Mouse (Mus musculus): Measurements from ENCODE around the gene Dnajc28. TPM values are rescaled to one million over a fixed set of nuclear protein-coding genes. Genes with fewer than 3 reads are reported as not detected.
"Not testable (repeated sequence)": the region's sequence is repeated elsewhere in the genome, so short reads cannot be mapped to it uniquely, and the experiment has no call there.

The Dnajc28 gene
- total RNA-seq (2021), result 10 to 100 TPM; 24.4 to 25.9 TPM

DNA sequence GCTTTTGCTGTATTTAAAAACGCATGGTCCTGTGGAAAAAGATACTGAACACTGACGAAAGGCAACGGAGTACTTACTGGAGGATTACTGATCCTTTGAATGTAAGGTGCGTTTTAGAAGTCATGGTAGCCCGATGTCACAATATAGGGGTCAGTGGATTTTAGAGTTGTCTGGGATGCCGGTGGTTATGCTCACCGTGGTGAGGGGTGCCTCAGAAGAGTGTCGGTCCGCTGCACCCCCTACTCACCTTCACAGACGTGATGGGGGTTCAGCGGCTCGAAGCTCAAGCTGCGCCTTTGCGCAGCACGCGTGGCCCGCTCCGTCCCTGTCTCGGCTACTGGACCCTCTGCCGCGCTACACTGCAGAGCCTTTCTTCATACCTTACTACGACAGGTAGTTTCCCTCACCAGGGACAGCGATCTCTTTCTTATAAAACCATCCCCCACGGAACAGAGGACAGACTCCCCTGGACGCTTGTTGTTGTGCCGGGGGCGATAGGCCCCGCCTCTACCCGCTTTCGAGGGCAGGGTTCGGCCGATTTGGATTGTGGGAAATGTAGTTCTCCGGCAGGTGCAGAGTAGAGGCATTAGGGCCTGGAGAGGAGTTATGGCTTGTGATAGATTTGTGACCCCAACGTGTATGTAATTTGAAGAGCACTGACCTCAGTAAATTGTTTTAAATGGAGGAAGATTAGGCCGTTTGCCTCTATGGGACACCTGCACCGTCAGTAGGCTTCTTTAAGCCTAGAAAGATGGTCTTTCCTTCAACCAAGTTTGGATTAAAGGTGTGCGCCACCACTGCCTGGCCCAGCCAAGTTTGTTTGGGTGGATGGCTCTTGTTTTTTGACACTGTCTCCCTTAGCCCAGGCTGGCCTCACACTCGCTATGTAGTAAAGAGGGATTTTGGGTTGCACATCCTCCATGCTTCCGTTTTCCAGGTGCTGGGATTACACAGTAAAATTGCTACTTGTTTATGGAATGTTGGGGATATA, at the start of gene Dnajc28:
Gene Dnajc28, minus strand, starts transcription at position 516 of the 991 bp plus-strand sequence.
- intact Hi-C loops (cut with DNase I), result no loop called here
- DNase-seq (ENCODE audit: low spot score), result peak; percentile 51

DNA sequence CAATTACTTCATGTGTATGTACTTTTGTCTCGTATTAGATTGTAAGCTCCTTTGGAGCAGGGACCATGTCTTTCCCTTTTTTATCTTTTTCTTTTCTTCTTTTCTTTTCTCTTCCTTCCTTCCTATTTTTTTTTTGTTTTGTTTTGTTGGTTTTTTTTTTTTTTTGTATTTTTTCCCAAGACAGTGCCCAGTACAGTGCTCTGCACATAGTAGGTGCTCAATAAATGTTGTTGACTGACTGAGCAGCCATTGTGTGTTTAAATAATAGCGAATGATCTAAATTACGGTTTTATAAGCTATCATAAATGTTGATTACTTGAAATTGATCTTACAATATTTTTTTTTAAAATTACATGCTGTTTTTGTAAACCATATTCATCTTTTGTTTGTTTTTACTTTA, 45.0 kb upstream of the Dnajc28 start:
- intact Hi-C loops (cut with DNase I), result no loop called here
- no peak for DNase-seq (ENCODE audit: low spot score)

DNA sequence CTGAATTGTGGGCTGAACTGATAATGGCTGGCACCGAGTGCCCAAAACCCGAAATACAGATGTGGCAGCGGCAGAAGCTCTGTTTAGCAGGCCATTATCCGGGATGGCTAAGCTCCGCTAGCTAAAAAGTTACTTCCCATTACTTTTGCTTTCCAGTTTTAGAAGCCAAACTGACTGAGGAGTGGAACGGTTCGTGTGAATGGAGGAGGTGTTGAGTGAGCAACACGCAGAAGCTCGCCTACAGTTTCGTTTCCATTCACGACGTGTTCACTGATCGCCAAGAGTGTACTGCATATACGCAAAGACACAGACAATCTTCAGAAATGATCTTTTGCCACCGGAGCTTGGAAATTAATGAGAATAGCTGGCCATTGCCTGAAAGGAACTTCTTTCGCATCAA, 43.5 kb upstream of the Dnajc28 start:
- intact Hi-C loops (cut with DNase I), result no loop called here
- DNase-seq (ENCODE audit: low spot score), result no peak

DNA sequence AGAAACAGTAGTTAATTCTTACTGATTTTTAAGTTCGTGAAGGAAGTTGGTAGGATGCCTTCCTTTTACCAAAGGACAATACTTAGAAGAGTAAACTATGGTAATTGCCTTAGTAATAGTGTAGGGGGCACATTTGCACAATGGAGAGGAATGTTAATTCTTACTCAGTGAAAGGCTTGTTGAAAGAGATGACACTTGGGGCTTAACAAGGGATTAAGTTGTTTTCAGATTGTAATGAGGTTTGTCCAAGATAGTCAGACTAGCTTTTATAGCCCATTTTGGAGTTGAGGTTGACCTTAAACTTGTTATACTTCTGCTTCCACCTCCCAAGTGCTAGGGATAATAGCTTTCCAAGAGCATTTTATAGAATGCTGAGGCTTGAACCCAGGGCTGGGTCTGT, 42.6 kb upstream of the Dnajc28 start:
- intact Hi-C loops (cut with DNase I), result no loop called here
- DNase-seq (ENCODE audit: low spot score), result no peak

DNA sequence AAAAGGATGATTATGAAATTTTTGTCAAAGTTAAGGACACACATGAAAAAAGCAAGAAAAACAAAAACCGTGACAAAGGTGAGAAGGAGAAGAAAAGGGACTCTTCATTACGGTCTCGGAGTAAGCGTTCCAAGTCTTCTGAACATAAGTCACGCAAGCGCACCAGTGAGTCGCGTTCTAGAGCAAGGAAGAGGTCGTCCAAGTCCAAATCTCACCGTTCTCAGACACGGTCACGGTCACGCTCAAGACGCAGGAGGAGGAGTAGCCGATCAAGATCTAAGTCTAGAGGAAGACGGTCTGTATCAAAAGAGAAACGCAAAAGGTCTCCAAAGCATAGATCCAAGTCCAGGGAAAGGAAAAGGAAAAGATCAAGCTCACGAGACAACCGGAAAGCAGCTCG, 41.0 kb upstream of the Dnajc28 start:
- DNase-seq (ENCODE audit: low spot score), result no peak
- intact Hi-C loops (cut with DNase I), result no loop called here

DNA sequence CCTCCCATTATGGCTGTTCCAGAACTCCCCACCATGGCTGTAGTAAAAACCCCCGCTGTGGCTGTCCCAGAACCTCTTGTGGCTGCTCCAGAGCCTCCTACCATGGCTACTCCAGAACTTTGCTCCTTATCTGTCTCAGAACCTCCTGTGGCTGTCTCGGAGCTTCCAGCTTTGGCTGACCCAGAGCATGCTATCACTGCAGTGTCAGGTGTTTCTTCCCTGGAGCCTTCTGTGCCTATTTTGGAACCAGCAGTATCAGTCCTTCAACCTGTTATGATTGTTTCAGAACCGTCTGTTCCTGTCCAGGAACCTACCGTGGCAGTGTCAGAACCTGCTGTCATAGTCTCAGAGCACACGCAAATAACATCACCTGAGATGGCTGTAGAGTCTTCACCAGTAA, 39.6 kb upstream of the Dnajc28 start:
- no peak for DNase-seq (ENCODE audit: low spot score)
- intact Hi-C loops (cut with DNase I), result no loop called here

DNA sequence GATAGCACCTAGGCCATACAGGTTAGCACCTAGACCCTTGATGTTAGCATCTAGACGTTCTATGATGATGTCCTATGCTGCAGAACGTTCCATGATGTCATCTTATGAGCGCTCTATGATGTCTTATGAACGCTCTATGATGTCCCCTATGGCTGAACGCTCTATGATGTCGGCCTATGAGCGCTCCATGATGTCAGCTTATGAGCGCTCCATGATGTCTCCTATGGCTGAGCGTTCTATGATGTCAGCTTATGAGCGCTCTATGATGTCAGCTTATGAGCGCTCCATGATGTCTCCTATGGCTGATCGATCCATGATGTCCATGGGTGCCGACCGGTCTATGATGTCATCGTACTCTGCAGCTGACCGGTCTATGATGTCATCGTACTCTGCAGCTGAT, 38.5 kb upstream of the Dnajc28 start:
- intact Hi-C loops (cut with DNase I), result no loop called here
- no peak for DNase-seq (ENCODE audit: low spot score)

DNA sequence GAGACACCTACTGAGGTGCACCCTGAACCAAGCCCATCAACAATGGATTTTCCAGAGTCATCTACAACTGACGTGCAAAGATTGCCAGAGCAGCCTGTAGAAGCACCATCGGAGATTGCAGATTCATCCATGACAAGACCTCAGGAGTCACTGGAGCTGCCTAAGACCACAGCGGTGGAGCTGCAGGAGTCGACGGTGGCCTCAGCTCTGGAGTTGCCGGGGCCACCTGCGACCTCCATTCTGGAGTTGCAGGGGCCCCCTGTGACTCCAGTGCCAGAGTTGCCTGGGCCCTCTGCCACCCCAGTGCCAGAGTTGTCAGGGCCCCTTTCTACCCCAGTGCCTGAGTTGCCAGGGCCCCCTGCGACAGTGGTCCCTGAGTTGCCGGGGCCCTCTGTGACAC, 36.5 kb upstream of the Dnajc28 start:
- DNase-seq (ENCODE audit: low spot score), result no peak
- intact Hi-C loops (cut with DNase I), result no loop called here

DNA sequence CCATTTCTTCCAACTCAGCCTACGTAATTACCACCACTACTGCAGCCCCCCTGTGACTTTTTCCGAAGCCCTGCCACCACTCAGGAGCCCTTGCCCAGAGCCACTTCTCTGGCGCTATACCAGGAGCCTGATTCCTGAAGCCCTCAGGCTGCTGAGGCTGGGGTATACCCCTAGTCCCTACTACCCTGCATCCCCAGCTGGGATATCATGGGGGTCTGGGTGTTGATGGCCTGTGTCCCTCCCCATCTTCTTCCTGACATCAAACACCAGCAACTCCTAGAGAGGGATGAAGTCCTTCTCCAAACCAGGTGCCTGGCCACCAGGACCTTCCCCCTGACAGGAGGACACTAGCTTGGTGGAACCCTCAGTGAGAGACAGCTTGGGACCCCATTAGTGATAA, 33.4 kb upstream of the Dnajc28 start:
- no peak for DNase-seq (ENCODE audit: low spot score)
- intact Hi-C loops (cut with DNase I), result no loop called here

DNA sequence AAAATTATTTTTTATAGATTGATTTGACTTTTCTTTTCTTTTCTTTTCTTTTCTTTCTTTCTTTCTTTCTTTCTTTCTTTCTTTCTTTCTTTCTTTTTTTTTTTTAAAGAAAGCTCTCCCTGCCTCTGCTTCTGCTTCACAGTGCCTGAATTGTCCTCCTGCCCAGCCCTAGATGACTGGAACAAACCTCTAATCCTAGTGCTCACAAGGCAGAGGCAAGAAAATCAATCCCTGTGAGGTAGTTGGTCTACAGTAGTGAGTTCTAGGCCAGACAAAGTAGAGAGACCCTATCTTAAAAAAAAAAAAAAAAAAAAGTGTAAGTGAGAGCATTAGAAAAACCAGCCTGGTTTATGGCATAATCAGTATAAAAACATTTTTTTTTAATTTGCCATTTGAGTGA, 31.0 kb upstream of the Dnajc28 start:
- DNase-seq (ENCODE audit: low spot score), result no peak
- intact Hi-C loops (cut with DNase I), result loop anchor here (2.0 to 5.0 kb wide), 2 partner anchors 39 to 102 kb away; partner anchors contain the start of genes Donson and Ifngr2

DNA sequence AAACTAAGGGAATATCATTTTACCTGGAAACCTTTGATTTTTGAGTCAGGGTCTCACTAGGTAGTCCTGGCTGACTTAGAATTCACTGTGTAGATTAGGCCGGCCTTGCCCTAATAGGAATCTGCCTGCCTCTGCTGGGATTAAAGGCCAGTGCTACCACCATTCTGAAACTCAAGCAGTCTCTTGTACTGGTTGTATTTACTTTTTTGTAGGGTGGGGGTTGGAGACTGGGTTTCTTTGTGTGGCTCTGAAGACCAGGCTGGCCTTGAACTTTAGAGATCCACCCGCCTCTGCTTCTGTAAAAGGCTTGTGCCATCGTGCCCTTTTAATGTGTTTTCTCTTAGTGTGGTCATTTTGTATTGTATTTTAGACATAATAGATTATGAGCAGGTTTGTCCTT, 30.4 kb upstream of the Dnajc28 start:
- no peak for DNase-seq (ENCODE audit: low spot score)
- intact Hi-C loops (cut with DNase I), result loop anchor here (2.0 to 5.0 kb wide), 2 partner anchors 40 to 102 kb away; partner anchors contain the start of genes Donson and Ifngr2

DNA sequence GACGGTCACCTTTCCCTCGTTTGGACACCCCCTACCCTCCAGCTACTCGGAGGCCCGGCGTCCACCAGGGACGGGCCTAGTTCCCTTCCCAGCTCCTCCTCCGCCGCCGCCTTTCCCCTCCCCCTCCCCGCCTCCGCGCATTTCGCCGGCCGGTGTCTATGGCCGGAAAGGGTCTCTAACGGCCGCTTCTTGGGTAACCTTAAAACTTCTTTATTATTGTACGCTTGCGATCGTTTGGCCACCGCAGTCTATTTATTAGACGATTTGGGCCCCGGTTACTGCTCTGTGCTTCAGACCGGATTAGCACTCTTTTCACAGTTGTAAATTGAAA, 29.4 kb upstream of the Dnajc28 start:
- intact Hi-C loops (cut with DNase I), result loop anchor here (2.0 to 5.0 kb wide), 2 partner anchors 41 to 101 kb away; partner anchors contain the start of genes Donson and Ifngr2
- DNase-seq (ENCODE audit: low spot score), result peak; percentile 59

DNA sequence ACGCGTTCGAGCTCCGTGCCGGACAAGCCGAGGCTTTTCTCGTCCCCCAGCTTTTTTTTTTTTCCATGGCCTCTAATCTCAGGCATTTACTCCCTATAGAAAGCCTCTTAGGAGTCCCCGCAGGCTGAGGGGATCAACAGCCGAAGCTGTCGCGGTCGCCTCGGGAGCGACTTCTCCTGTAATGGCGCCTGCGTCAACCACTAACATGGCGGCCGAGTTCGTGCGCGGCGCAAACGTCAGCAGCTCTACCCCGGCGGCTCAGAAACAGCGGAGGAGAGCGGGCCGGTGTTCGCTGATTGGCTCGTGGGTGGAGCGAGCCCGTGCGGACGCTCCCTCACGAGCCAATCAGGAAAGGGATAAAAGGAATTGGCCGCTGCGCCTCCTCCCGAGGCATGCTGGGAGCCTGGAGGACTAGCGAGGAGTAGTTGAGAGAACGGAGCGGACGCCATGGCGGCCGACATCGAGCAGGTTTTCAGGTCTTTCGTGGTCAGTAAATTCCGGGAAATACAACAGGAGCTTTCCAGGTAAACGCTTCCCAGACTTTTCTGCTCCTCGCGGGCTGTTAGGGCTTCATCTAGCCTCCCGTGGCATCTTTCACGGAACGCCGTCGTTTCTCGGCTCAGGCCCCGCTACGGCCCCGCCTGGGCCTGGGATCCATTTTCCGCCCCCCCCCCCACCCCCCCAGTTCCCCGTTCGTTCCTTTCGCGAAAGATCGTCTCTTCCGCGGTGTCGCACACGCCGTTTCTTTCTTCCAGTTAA, 28.8 kb upstream of the Dnajc28 start, which contains the start of gene Son:
Gene Son, plus strand, starts transcription at position 46 of the 759 bp plus-strand sequence.
- intact Hi-C loops (cut with DNase I), result loop anchor here (2.0 to 5.0 kb wide), 2 partner anchors 41 to 100 kb away; partner anchors contain the start of genes Donson and Ifngr2

DNA sequence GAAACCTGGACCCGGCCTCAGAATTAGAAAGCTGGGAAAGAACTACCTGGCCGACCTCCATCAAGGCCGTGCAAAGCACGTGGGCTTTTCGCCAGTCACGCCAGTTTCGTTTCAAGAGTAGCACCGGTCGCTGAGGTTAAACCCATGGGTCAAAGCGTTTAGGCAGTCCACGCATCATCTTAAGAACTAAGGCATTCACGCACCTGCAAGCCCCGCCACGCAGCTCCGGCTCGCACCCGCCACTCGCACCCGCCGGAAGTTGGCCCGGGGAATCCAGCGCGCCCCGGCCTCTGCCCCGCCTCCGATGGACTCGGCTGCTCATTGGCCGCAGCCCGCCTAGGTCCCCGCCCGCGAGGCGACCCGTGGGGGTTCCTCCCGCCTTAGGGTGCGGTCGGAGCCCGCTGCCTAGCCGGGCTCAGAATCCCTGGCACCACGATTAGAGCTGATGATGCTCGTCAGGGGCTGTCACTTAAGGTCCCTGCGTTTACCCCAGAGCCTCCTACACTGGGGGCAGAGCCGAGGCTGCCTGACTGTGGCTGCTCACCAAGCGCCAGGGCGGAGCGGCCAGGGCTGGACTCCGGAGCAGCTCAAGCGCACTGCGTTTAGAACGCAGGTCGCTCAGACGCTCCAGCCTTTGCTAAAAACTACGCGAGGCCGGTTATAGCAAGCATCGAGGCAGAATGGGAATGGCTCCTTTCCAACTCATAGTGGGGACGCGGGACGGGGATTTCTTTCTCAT, 28.0 kb upstream of the Dnajc28 start, which contains the start of gene Gart:
Gene Gart, minus strand, starts transcription at position 272 of the 739 bp plus-strand sequence.
- intact Hi-C loops (cut with DNase I), result loop anchor here (5.0 kb wide), 1 partner anchor 100 kb away; the partner anchor contains the start of gene Ifngr2
- peak; percentile 93 for DNase-seq (ENCODE audit: low spot score)

More for the DNA sequence above, 28.8 kb upstream of the Dnajc28 start, which contains the start of gene Son:
- peak; percentile 96 for DNase-seq (ENCODE audit: low spot score)

DNA sequence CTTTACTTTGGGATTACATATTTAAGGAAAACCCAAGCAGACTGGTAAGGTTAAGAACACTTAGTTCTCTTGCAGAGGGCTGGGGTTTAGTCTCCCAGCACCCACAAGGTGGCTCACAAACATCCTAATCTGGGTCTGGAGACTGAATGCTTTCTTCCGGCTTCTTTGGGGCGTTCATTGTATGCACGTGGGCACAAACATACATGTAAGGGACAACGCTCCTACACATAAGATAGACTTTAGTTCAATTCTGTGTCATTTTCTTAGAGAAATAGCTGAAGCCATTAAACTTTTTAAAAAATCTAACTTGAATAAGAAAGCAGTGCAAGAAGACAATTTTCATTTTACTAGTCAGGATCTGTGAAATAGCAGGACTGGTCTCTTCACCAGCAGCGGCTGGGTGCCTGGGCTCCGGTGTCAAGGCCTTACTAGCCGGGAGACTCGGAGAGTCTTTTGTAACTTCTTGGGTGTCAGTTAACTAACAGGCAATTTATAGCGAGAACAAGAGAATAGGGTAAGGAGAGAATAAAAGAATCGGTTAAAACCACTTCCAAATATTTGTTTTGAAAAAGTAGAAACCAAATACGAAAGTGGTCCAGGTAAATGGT, 27.3 kb upstream of the Dnajc28 start:
- intact Hi-C loops (cut with DNase I), result loop anchor here (5.0 kb wide), 1 partner anchor 99 kb away; the partner anchor contains the start of gene Ifngr2

DNA sequence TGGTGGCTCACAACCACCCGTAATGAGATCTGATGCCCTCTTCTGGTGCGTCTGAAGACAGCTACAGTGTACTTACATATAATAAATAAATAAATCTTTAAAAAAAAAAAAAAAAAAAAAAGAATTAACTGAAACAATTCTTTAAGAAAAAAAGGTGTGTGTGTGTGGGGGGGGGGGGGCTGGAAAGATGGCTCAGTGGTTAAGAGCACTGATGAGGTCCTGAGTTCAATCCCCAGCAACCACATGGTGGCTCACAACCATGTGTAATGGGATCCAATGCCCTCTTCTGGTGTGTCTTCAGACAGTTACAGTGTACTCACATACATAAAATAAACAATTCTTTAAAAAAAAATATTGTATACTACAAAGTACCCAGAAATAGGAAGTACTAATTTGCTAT, 26.6 kb upstream of the Dnajc28 start:
- not testable (repeated sequence) for DNase-seq (ENCODE audit: low spot score)
- intact Hi-C loops (cut with DNase I), result loop anchor here (5.0 kb wide), 1 partner anchor 98 kb away; the partner anchor contains the start of gene Ifngr2

More for the DNA sequence above, 27.3 kb upstream of the Dnajc28 start:
- no peak for DNase-seq (ENCODE audit: low spot score)

DNA sequence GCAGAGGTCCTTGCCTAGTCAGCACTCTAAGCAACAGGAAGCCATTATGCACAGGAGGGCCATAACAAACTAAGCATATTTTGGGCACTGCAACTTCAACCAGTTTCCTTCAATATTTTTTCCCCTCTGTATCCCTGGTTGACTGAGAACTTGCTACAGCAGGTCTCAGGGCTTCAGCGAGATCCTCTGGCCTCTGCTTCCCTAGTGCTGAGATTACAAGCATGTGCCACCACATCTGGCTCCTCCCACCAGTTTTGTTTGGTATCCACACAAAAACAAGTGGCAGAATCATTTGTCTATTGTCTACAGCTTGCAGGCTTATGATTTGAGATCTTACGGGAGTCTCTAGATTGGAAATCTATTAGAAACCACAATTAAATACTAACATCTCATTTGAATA, 26.1 kb upstream of the Dnajc28 start:
- intact Hi-C loops (cut with DNase I), result loop anchor here (5.0 kb wide), 1 partner anchor 98 kb away; the partner anchor contains the start of gene Ifngr2
- no peak for DNase-seq (ENCODE audit: low spot score)

DNA sequence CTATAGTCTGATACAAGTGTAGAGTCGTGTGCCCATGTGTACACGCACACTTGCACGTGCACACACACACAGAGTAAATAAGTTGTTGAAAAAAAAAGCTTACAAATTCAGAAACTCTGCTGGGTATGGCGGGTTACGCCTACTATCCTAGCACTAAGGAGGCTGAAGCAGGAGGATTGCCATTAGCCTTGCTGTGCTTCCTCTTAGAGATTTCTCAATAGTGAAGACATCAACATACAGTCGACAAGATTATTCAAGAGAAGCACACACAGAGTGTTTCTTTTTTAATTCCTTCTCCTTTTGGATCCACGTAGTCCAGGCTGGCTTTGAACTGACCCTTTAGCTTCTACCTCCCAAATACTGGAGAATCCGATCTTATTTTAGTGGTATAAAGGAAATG, 21.3 kb upstream of the Dnajc28 start:
- intact Hi-C loops (cut with DNase I), result no loop called here

DNA sequence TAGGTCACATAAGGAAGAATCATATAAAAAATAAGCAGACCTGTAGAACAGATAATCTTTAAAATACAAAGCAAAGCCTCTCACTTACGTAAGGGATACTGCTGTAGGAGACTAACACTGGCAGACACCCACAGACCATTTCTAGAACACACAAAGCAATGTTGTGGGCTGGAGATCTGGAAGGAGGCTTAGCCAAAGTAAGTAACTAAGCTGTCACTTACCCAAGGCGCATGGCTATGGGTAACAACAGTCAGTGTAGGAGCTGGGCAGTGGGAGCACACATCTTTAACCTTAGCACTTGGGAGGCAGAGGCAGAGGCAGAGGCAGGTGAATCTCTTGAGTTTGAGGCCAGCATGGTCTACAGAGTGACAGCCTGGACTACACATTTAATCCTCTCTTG, 20.8 kb upstream of the Dnajc28 start:
- intact Hi-C loops (cut with DNase I), result no loop called here
- no peak for DNase-seq (ENCODE audit: low spot score)

More for the DNA sequence above, 21.3 kb upstream of the Dnajc28 start:
- DNase-seq (ENCODE audit: low spot score), result no peak
